Mouse (Mus musculus) olfactory bulb, adult 2 months (tissue): ENCODE measurements at regions not wholly inside any gene's neighbourhood (a gene's known extent, or its start where the extent isn't known, plus 50 kb on each side); places are given as distances from the start of the nearest gene placed in this dataset.

Source experiments
- H3K27ac ChIP-seq: fragments of 200-500 bp; 2 replicates; pipeline ENCODE4 v1.5.1; 2012; ENCODE audit warnings: low read depth, low read length; ENCODE audit not compliant: insufficient read depth
- H3K4me1 ChIP-seq: fragments of 200-500 bp; 2 replicates; pipeline ENCODE4 v1.6.1; 2012; ENCODE audit warnings: low read length; ENCODE audit not compliant: control insufficient read depth, insufficient read depth
- H3K4me3 ChIP-seq: fragments of 200-500 bp; 2 replicates; pipeline ENCODE4 v1.5.1; 2012; ENCODE audit warnings: mild to moderate bottlenecking, low read depth, low read length, moderate library complexity; ENCODE audit not compliant: insufficient read depth
- CTCF ChIP-seq: fragments of 200-500 bp; IDR thresholded peaks from 2 replicates; pipeline ENCODE4 v1.5.1; 2012; ENCODE audit warnings: low read depth, mild to moderate bottlenecking, low read length, moderate library complexity; ENCODE audit not compliant: insufficient read depth
- POLR2A ChIP-seq: fragments of 200-500 bp; IDR thresholded peaks from 2 replicates; pipeline ENCODE4 v1.6.1; 2012; ENCODE audit warnings: mild to moderate bottlenecking, low read depth, low read length, moderate library complexity; ENCODE audit not compliant: insufficient read depth
- WGBS: fragments of 180-500 bp; shearing (Covaris S2); methylation state at CpG from one replicate; pipeline ENCODE4 v1.1.7; 2018; 5-methylcytosine and 5-hydroxymethylcytosine counted together

DNA sequence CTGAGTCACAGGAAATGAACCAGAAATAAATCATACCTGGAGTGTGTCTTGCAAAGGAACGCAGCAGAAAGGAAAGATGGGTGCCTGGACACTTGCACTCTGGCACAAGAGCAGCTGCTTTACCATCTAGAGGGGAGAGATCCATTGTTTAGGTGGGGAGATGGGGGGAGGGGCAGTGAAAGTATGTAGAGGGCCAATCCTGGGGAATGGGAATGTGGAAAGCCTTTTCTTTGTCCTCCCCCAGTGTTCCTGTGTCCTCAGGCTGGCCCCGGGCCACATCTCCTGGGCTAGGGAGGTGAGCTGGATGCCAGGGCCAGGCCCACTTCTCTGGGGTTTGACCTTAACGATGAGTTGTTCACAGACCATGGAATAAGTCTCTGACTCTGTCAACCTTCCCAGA lies 107.2 kb upstream of the Arglu1 start:
- TF ChIP-seq POLR2A (no peak), CTCF (no peak)
- Histone ChIP-seq H3K4me3 (no peak overlapping the region), H3K27ac (no peak overlapping the region), H3K4me1 (peaks cover 2% of the 10 kb centered on the region; the same call in 1 of the 2 replicates)
- WGBS, result 59% methylated on average over 3 of the region's 3 CpGs

DNA sequence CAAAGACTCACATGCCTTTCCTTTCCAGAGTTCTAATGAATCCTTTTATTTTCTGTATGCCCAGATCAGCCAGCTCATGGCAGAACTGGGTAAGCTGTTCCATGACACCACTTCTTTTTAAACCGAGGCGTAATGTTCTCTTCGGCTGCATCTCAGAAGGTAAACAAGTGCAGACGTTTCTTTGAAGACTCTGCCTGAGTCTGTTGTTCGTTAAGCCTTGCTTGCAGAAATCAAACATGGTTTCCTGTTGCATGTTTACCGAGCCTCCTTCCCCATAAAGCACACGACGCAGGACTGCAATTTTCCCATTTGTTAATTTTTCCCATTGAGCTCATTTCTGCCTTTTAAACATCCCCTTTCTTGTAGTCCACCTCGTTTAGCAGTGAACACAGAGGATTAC lies 106.6 kb upstream of the Arglu1 start:
- no peak for TF ChIP-seq CTCF
- no peak for TF ChIP-seq POLR2A

DNA sequence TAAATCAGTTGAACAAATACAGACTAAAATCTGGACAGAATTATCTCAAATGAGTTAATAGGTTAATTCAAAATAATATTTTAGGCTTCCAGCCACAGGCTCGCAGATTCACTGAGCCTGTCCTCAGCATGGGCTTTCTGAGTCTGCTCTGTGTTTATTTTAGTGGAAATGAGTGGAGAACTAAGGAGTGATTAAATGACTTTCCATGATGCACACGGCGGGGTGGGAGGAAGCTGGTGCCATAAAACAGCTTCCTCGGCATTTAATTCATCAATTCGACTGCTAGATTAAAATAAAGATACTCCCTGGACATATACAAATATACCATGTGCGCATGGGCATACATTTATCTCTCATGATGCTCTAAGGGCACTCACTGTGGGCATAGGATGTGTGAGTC lies 104.4 kb upstream of the Arglu1 start:
- no peak overlapping the region for H3K27ac ChIP-seq
- WGBS, result 50% methylated on average over 6 of the region's 6 CpGs
- H3K4me3 ChIP-seq, result no peak overlapping the region
- no peak for TF ChIP-seq POLR2A
- no peak for TF ChIP-seq CTCF
- peaks cover 2% of the 10 kb centered on the region; the same call in 1 of the 2 replicates for H3K4me1 ChIP-seq

More for the DNA sequence above, 106.6 kb upstream of the Arglu1 start:
- whole genome bisulfite sequencing, result 29% methylated on average over 9 of the region's 9 CpGs
- H3K4me1 ChIP-seq, result peaks cover 2% of the 10 kb centered on the region; the same call in 1 of the 2 replicates
- H3K27ac ChIP-seq, result no peak overlapping the region
- no peak overlapping the region for H3K4me3 ChIP-seq

DNA sequence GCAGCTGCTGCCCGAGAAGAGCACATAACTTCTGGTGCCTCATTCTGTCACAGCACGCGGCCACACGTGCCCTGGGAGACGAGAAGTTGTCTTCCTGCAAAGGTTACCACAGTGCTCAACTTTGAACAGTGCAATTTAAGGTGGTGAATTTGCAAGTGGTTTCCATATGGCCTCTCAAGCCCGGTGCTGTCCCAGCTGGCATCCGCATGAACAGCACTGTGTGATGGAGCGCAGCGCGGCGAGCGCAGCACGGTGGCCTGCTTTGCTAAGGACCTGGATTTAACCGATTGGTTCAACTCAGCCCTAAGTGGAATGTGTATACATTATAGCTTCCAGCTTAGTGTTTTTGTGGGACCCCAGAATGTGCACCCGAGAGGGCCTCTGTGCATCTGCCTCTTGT lies 89.6 kb upstream of the Arglu1 start:
- 86% methylated on average over 15 of the region's 15 CpGs for WGBS
- no peak overlapping the region for H3K4me3 ChIP-seq
- TF ChIP-seq CTCF (no peak), POLR2A (no peak)
- no peak overlapping the region for H3K27ac ChIP-seq
- H3K4me1 ChIP-seq, result no peaks in the 10 kb centered on the region

DNA sequence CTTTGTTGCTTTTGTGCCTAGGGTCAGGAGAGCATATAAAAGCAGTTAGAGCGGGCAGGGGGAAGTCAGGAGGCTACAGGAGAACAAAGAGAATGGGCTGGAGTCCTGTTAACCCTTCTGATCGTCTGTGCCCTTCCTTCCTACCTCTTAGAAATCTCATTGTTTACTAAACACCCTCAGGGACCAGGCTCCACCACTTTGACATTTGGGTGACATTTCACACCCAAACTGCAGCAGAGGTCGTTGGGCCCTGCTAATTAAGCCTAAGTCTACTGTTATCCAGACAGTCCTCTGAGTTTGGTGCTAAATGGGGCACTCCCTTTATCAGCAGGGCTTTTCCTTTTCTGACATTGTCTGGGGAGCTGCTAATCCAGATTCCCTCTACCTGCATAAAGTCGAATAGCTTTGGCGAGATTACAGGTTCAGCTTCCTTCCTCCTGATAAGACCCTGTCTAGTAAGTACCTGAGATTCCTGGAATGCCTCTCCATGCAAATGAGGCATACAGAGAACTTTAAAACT lies 84.2 kb upstream of the Arglu1 start:
- WGBS, result 57% methylated on average over 5 of the region's 5 CpGs
- TF ChIP-seq CTCF, result no peak
- no peak for TF ChIP-seq POLR2A

DNA sequence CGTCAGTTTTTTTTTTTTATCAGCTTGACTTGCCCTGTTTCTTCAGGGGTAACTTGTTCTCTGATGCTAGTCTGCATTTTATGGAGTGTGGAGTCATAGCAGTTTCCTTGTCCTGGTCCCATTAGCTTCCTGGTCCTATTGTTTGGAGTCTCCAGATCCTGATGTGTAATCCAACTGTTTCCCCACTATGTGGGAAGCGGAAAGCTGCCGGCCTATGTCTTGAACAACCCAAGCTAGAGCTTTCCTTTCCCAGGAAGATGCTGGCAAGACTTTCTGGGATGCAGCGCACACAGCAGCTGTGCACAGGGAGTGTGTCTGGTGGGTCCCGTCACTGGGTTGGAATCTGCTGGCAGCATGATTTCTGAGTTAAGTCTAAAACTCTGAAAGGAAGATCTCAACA lies 82.1 kb upstream of the Arglu1 start:
- Histone ChIP-seq H3K4me3 (no peak overlapping the region), H3K4me1 (0 out of 2 replicates have a peak, but pooled peaks cover 2% of the 10 kb centered on the region), H3K27ac (no peak overlapping the region)
- WGBS, result 69% methylated on average over 5 of the region's 5 CpGs
- no peak for TF ChIP-seq CTCF
- TF ChIP-seq POLR2A, result no peak

More for the DNA sequence above, 84.2 kb upstream of the Arglu1 start:
- Histone ChIP-seq H3K4me3 (no peak overlapping the region), H3K27ac (no peak overlapping the region), H3K4me1 (0 out of 2 replicates have a peak, but pooled peaks cover 2% of the 10 kb centered on the region)

DNA sequence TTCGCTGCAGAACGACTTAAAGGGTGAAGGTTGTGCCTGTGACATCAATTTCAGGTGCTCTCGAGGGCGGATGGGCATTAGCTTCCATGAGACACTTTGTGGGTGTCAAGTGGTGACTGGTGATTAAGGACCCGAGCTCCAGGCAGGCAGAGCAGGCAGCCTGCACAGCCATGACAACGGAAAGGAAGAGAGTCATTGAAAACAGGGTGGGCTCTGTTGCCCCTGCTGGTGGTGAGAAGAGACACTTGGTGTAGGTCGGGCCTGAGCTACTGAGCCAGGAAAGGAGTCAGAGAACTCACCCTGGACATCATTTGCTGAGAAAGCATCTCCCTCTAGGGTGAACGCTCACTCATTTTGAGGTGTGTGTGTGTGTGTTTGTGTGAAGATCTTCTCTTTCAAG lies 80.1 kb upstream of the Arglu1 start:
- 85% methylated on average over 8 of the region's 8 CpGs for WGBS
- TF ChIP-seq CTCF (no peak), POLR2A (no peak)

DNA sequence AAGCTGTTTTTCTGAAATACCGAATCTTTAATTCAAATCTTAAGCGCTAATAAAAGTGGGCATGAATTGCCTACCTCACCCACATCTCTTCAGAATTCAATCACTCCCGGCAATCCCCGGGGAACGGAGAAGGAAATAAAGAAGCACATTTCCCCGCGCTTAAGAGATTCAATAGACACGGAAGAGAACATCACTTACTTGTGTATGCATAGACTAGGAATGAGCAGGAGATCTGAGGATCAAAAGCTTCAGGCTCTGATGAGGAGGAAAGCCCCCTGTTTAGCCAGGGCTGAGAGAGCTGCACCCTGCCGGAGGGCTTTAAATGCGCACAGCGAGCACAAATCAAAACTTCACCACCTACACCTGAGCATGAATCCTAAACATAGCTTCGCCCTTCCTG lies 72.0 kb upstream of the Arglu1 start:
- WGBS, result 73% methylated on average over 12 of the region's 12 CpGs
- no peak overlapping the region for H3K4me3 ChIP-seq
- H3K27ac ChIP-seq, result no peak overlapping the region
- TF ChIP-seq POLR2A (no peak), CTCF (no peak)
- no peaks in the 10 kb centered on the region for H3K4me1 ChIP-seq

More for the DNA sequence above, 80.1 kb upstream of the Arglu1 start:
- H3K4me1 ChIP-seq, result 0 out of 2 replicates have a peak, but pooled peaks cover 2% of the 10 kb centered on the region
- no peak overlapping the region for H3K27ac ChIP-seq
- no peak overlapping the region for H3K4me3 ChIP-seq

DNA sequence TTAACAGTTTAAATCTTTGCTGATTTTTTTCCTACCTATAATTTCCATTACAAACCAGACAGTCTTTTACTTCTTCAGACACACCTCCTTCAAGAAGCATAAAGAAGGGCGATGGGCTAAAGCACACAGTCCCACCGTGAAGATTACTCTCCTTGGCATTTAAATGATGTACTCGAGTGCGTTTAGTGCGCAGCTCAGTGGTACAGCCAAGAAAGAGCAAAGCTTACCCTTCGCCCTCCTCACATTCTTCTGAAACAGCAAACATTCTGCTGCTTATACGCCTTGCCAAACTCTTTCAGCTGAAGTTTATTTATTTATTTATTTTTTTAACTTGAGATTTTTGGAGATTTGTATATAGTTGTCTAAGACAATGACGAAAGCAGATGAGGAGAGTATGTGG lies 68.0 kb upstream of the Arglu1 start:
- no peak overlapping the region for H3K27ac ChIP-seq
- H3K4me3 ChIP-seq, result no peak overlapping the region
- H3K4me1 ChIP-seq, result no peaks in the 10 kb centered on the region
- no peak for TF ChIP-seq POLR2A
- no peak for TF ChIP-seq CTCF
- WGBS, result 72% methylated on average over 8 of the region's 8 CpGs

DNA sequence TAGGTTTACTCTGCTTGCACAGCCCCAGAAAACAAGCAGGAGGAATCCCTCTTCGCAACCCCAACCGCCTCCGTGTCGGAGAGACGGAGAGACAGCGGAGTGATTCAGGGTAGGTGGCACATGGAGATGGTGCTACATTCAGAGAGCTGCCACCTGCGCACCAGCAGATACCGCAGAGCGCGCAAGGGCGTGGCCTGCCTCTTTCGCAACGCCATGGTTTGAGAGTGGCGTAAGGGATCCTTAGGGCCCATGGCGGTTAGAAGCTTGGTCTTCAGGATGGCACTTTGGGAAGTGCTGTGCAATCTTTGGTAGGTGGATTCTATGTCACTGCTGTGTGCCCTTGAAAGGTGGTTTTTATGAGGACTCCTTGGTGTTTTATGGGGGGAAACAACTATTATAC lies 60.9 kb upstream of the Arglu1 start:
- WGBS, result 97% methylated on average over 15 of the region's 15 CpGs
- no peak overlapping the region for H3K27ac ChIP-seq
- TF ChIP-seq CTCF, result no peak
- TF ChIP-seq POLR2A, result no peak
- no peaks in the 10 kb centered on the region for H3K4me1 ChIP-seq
- H3K4me3 ChIP-seq, result no peak overlapping the region
